Mouse (Mus musculus) liver, embryonic 11.5 days (tissue): ENCODE measurements at regions not wholly inside any gene's neighbourhood (a gene's known extent, or its start where the extent isn't known, plus 50 kb on each side); places are given as distances from the start of the nearest gene placed in this dataset.

ENCODE experiments used
- ATAC-seq: fragments of 200-750 bp; cut with Nextera tagmentation; replicated peaks from 2 replicates; pipeline ENCODE4 v1.8.0; 2017; ENCODE audit warnings: moderate number of reproducible peaks, mild to moderate bottlenecking, moderate TSS enrichment, moderate library complexity; ENCODE audit not compliant: low FRiP score
- DNase-seq: peaks from one replicate; pipeline ENCODE4 v3.0.0-alpha.2; 2017; ENCODE audit warnings: low spot score
- H3K27ac ChIP-seq: fragments of 300-500 bp; sonication (generic); 2 replicates; pipeline ENCODE4 v1.5.1; 2014; ENCODE audit warnings: mild to moderate bottlenecking, low read depth, low read length, control low read depth
- H3K27me3 ChIP-seq: fragments of 300-500 bp; sonication (generic); replicated peaks from 2 replicates; pipeline ENCODE4 v1.6.1; 2014; ENCODE audit warnings: low read length, mixed read lengths; ENCODE audit not compliant: control insufficient read depth, insufficient read depth
- H3K36me3 ChIP-seq: fragments of 300-500 bp; sonication (generic); 2 replicates; pipeline ENCODE4 v1.6.1; 2014; ENCODE audit warnings: mild to moderate bottlenecking, low read length, moderate library complexity, mixed read lengths; ENCODE audit not compliant: control insufficient read depth, insufficient read depth
- H3K4me1 ChIP-seq: fragments of 300-500 bp; sonication (generic); replicated peaks from 2 replicates; pipeline ENCODE4 v1.6.1; 2014; ENCODE audit warnings: low read length, mixed read lengths; ENCODE audit not compliant: control insufficient read depth, insufficient read depth
- H3K4me2 ChIP-seq: fragments of 300-500 bp; sonication (generic); 2 replicates; pipeline ENCODE4 v1.6.1; 2014; ENCODE audit warnings: mild to moderate bottlenecking, control low read depth, moderate library complexity
- H3K4me3 ChIP-seq: fragments of 300-500 bp; sonication (generic); 2 replicates; pipeline ENCODE4 v1.5.1; 2014; ENCODE audit warnings: low read depth, low read length, control low read depth
- H3K9ac ChIP-seq: fragments of 300-500 bp; sonication (generic); 2 replicates; pipeline ENCODE4 v1.6.1; 2014; ENCODE audit warnings: low read depth, low read length, control low read depth
- H3K9me3 ChIP-seq: fragments of 300-500 bp; sonication (generic); 2 replicates; pipeline ENCODE4 v1.6.1; 2016; ENCODE audit warnings: low read length, inconsistent platforms, mixed read lengths; ENCODE audit not compliant: control insufficient read depth
- WGBS: fragments of 180-500 bp; shearing (Covaris S2); extraction: QIAGEN DNeasy Blood & Tissue Kit; methylation state at CpG from one replicate; pipeline ENCODE4 v1.1.7; 2014; 5-methylcytosine and 5-hydroxymethylcytosine counted together

DNA sequence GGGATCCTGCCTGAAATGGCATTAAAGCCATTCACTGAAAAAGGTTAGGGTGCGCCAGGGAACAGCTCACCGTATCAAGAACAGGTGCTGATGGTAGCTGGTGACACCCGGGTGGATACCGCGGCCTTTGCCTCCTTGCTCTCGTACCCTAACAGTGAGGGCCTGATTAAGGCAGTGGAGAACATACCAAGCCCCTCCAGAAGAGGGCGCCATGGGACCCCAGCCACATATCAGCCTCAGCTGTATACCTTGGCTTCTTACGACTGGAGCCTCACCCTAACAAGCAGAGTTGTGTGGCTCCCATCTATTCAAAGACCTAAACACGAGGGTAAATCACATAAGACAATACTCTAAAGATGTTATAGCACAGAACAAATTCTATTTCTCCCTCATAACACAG is 203.7 kb upstream of the 1700012A03Rik start:
- Histone ChIP-seq H3K9ac (no peak overlapping the region), H3K4me1 (no peaks in the 10 kb centered on the region), H3K27ac (no peak overlapping the region), H3K27me3 (no peaks in the 10 kb centered on the region), H3K4me2 (no peak overlapping the region), H3K36me3 (no peaks in the 10 kb centered on the region), H3K9me3 (no peaks in the 10 kb centered on the region), H3K4me3 (no peak overlapping the region)
- 82% methylated on average over 9 of the region's 9 CpGs for WGBS
- no peak for DNase-seq
- ATAC-seq, result no peak

DNA sequence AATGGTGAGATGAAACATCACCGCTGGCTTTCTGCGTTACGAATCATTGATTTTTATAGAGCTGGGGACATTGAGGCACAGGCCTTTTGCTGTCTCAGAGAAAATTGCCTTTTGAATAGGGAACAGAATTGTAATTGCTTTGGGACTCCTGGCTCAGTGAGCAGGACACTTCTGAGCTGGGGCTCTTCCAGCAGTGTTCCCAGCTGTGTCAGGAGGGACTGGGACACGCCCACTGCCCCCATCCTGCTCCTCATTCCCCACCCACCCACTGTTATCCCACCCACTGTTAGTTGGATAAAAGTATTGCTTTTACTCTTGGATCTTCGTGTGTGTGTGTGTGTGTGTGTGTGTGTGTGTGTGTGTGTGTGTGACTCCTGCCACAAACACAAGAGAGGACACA is 204.4 kb upstream of the 1700012A03Rik start:
- Histone ChIP-seq H3K4me2 (no peak overlapping the region), H3K27ac (no peak overlapping the region), H3K36me3 (no peaks in the 10 kb centered on the region), H3K4me3 (no peak overlapping the region), H3K9ac (no peak overlapping the region), H3K9me3 (no peaks in the 10 kb centered on the region), H3K27me3 (no peaks in the 10 kb centered on the region), H3K4me1 (no peaks in the 10 kb centered on the region)
- 78% methylated on average over 5 of the region's 5 CpGs for WGBS
- ATAC-seq (no peak), DNase-seq (no peak)

DNA sequence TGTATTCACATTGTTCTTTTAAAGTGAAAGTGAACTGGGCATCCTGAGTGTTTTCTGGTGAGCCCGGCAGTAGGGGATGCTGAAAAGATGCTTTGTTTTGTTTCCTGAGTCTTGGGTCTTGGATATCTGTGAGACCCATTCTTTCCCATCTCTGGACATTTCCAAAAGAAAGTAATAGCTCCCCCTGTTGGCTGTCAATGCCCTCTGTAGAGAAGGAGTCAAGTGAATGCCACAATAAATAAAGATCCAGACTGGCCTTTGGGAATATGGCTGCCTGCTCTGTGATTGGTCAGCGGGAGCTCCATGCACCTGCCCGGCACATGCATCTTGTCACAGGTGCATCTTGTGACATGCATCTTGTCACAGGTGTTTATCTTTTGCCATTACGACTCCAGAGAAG is 209.4 kb upstream of the 1700012A03Rik start:
- no peak for DNase-seq
- H3K4me1 ChIP-seq, result no peaks in the 10 kb centered on the region
- no peak overlapping the region for H3K9ac ChIP-seq
- H3K27me3 ChIP-seq, result no peaks in the 10 kb centered on the region
- WGBS, result 84% methylated on average over 4 of the region's 4 CpGs
- no peak for ATAC-seq
- H3K9me3 ChIP-seq, result no peaks in the 10 kb centered on the region
- no peaks in the 10 kb centered on the region for H3K36me3 ChIP-seq
- no peak overlapping the region for H3K4me3 ChIP-seq
- H3K27ac ChIP-seq, result no peak overlapping the region
- no peak overlapping the region for H3K4me2 ChIP-seq

DNA sequence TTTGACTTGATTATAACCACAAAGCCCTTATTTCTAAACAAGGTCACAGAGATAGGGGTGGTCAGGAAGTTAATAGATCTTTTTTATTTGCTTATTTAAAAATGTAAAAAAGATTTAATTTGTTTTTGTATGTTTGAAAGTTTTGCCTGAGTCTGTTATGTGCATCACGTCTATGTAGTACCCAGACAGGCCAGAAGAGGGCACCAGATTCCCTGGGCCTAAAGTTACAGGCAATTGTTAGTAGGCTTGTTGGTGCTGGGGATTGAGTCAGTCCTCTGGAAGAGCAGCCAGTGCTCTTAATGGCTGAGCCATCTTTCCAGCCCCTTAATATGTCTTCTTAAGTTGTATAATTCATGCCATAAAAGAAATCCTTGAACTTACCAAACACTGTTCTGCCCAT is 211.5 kb upstream of the 1700012A03Rik start:
- no peak overlapping the region for H3K9ac ChIP-seq
- H3K27ac ChIP-seq, result no peak overlapping the region
- H3K9me3 ChIP-seq, result no peaks in the 10 kb centered on the region
- no peak overlapping the region for H3K4me3 ChIP-seq
- 49% methylated on average over 1 of the region's 1 CpGs for WGBS
- H3K36me3 ChIP-seq, result no peaks in the 10 kb centered on the region
- DNase-seq (no peak), ATAC-seq (no peak)
- no peaks in the 10 kb centered on the region for H3K4me1 ChIP-seq
- no peak overlapping the region for H3K4me2 ChIP-seq
- H3K27me3 ChIP-seq, result no peaks in the 10 kb centered on the region

DNA sequence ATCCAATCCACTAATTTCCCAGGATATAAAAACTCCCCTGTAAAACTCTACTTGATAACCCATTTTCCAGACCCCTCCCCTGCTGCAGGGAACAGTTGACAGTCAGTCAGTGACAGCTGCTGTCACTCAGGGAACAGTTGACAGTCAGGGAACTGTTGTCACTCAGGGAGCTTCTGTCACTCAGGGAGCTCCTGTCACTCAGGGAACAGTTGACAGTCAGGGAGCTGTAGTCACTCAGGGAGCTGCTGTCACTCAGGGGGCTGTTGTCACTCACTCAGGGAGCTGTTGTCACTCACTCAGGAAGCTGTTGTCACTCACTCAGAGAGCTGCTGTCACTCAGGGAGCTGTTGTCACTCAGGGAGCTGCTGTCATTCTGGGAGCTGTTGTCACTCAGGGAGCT is 214.3 kb upstream of the 1700012A03Rik start:
- no peak overlapping the region for H3K4me2 ChIP-seq
- H3K27ac ChIP-seq, result no peak overlapping the region
- DNase-seq, result no peak
- no peaks in the 10 kb centered on the region for H3K9me3 ChIP-seq
- H3K4me1 ChIP-seq, result no peaks in the 10 kb centered on the region
- no peaks in the 10 kb centered on the region for H3K36me3 ChIP-seq
- no peak overlapping the region for H3K9ac ChIP-seq
- H3K4me3 ChIP-seq, result no peak overlapping the region
- H3K27me3 ChIP-seq, result no peaks in the 10 kb centered on the region
- ATAC-seq, result no peak

DNA sequence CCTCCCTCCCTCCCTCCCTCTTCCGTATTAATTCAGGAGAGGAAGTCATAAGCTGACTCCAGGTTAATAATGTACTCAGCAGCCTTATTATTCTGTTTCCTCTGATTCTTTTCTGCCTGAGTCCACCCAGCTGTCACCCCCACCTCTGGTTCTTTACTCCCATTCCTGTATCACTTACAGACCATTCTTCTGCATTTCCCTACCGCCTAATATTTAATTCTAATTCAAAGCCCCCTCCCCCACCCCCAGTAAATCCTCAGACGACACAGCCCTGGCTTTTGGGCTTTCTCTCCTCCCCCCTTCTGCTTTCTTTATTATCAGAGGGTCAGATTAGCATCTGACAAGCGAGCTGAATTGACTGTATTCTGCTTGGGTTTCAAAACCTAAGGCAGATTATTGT is 215.5 kb upstream of the 1700012A03Rik start:
- Histone ChIP-seq H3K9ac (no peak overlapping the region), H3K27me3 (no peaks in the 10 kb centered on the region), H3K4me3 (no peak overlapping the region), H3K4me1 (no peaks in the 10 kb centered on the region), H3K27ac (no peak overlapping the region), H3K36me3 (no peaks in the 10 kb centered on the region), H3K4me2 (no peak overlapping the region), H3K9me3 (no peaks in the 10 kb centered on the region)
- ATAC-seq, result no peak
- no peak for DNase-seq
- WGBS, result 19% methylated on average over 3 of the region's 4 CpGs

DNA sequence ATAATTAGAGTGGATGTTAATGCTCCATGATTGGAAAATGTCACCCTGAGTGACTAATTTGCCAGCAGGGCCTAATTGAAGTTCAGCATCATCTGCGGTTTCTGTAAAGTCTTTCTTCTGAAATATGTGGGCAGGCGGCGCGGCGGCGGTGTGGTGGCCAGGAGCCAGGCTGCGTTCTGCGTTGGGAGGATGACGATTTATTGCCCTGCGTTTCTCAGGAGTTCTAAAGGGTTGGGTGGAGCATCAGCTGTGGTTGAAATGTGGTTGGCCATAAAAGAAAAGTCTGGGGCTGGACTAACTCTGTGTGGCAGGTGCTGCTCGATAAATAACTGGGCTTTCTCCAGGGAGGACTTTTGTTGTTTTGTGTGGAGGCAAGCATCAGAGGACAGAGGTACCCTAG is 219.4 kb upstream of the 1700012A03Rik start:
- no peaks in the 10 kb centered on the region for H3K36me3 ChIP-seq
- no peak overlapping the region for H3K4me3 ChIP-seq
- ATAC-seq, result no peak
- no peaks in the 10 kb centered on the region for H3K27me3 ChIP-seq
- no peak overlapping the region for H3K9ac ChIP-seq
- 79% methylated on average over 11 of the region's 11 CpGs for WGBS
- H3K9me3 ChIP-seq, result no peaks in the 10 kb centered on the region
- no peak overlapping the region for H3K27ac ChIP-seq
- H3K4me2 ChIP-seq, result no peak overlapping the region
- no peak for DNase-seq
- H3K4me1 ChIP-seq, result no peaks in the 10 kb centered on the region

DNA sequence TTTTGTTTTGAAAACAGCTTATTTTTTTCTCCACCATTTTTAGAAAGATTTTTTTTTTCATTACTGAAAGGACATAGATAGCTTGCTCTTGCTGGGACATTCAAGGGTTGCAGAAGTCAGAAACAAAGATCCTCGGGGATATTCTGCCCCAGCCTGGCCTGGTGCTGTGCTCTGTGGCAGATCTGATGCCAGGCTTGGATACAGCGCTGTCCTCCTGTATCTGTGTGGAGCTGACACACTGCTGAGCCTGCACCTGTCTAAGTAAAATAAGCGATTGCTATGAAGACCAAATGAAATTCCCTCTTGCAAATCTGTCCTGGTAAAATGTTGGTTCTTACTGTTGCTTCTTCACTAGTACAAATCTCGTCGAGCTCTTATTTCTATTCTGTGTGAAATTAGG is 226.4 kb upstream of the 1700012A03Rik start:
- no peak for DNase-seq
- no peaks in the 10 kb centered on the region for H3K4me1 ChIP-seq
- no peaks in the 10 kb centered on the region for H3K9me3 ChIP-seq
- H3K27ac ChIP-seq, result no peak overlapping the region
- no peak overlapping the region for H3K9ac ChIP-seq
- H3K27me3 ChIP-seq, result no peaks in the 10 kb centered on the region
- no peaks in the 10 kb centered on the region for H3K36me3 ChIP-seq
- no peak overlapping the region for H3K4me3 ChIP-seq
- H3K4me2 ChIP-seq, result no peak overlapping the region
- ATAC-seq, result no peak
- 82% methylated on average over 5 of the region's 5 CpGs for WGBS

DNA sequence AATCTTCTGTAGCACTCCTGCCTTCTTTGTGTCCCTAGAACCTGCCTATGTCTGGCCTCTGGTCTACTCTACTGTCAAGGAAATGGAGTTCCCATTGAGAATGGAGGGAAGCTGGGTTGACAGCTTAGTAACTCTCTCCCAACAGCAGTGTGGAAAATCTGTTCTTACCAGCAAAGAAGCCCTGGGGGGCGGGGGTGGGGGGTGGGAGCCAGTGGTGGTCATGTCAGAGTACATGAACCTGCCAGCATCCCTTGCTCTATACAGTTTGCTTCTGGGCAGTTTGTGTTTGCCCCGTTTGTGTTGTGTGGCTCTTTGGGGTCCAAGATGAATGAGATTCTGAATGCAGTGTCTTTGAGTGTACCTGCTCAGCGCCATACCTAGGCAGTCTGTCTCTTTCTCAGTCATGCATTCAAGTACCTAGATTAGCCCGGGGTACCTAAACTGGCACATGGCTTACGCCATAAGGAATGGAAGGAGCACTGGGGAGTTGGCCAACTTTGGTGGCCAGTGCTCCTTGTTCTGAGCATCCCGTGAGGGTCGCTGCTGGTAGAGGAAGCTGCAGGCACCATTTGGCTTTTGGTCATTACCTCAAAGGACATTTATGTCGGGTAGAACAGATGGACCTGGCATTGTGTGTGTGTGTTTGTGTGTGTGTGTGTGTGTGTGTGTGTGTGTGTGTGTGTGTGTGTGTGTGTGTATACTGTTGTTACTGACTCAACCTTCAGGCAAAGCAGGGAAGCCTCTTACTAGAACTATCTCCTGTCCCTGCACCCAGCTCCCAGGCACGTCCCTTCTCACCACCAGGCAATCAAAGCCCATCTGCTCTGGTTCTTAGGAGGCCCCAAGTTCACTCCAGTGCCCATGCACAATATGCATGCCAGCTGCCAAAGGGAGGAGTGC is 227.6 kb upstream of the 1700012A03Rik start:
- H3K9me3 ChIP-seq, result no peaks in the 10 kb centered on the region
- H3K9ac ChIP-seq, result no peak overlapping the region
- H3K36me3 ChIP-seq, result no peaks in the 10 kb centered on the region
- DNase-seq (no peak), ATAC-seq (no peak)
- H3K4me1 ChIP-seq, result no peaks in the 10 kb centered on the region
- no peak overlapping the region for H3K4me2 ChIP-seq
- 75% methylated on average over 9 of the region's 9 CpGs for WGBS
- no peak overlapping the region for H3K27ac ChIP-seq
- no peak overlapping the region for H3K4me3 ChIP-seq
- no peaks in the 10 kb centered on the region for H3K27me3 ChIP-seq
